Mouse (Mus musculus) liver, postnatal 0 days (tissue): ENCODE measurements at regions not wholly inside any gene's neighbourhood (a gene's known extent, or its start where the extent isn't known, plus 50 kb on each side); places are given as distances from the start of the nearest gene placed in this dataset.

Experiments
- ATAC-seq: fragments of 200-750 bp; cut with Nextera tagmentation; 2 replicates; pipeline ENCODE4 v1.8.0; 2017; ENCODE audit warnings: mild to moderate bottlenecking, moderate library complexity
- DNase-seq: peaks from one replicate; pipeline ENCODE4 v3.0.0-alpha.2; 2016
- H3K27ac ChIP-seq: fragments of 300-500 bp; sonication (generic); 2 replicates; pipeline ENCODE4 v1.5.1; 2014; ENCODE audit warnings: antibody characterized with exemption, moderate library complexity, mild to moderate bottlenecking, low read depth
- H3K27me3 ChIP-seq: fragments of 300-500 bp; sonication (generic); 2 replicates; pipeline ENCODE4 v1.6.1; 2014; ENCODE audit warnings: low read length, control low read depth, mixed read lengths; ENCODE audit not compliant: insufficient read depth
- H3K36me3 ChIP-seq: fragments of 300-500 bp; sonication (generic); replicated peaks from 2 replicates; pipeline ENCODE4 v1.6.1; 2014; ENCODE audit warnings: mild to moderate bottlenecking, control low read depth, low read length, moderate library complexity, mixed read lengths; ENCODE audit not compliant: insufficient read depth
- H3K4me1 ChIP-seq: fragments of 300-500 bp; sonication (generic); 2 replicates; pipeline ENCODE4 v1.6.1; 2014; ENCODE audit warnings: antibody characterized with exemption, mild to moderate bottlenecking, control low read depth; ENCODE audit not compliant: insufficient read depth
- H3K4me2 ChIP-seq: fragments of 300-500 bp; sonication (generic); 2 replicates; pipeline ENCODE4 v1.6.1; 2014; ENCODE audit warnings: low read depth, mild to moderate bottlenecking, low read length, moderate library complexity, mixed read lengths
- H3K4me3 ChIP-seq: fragments of 300-500 bp; sonication (generic); 2 replicates; pipeline ENCODE4 v1.5.1; 2014; ENCODE audit warnings: low read depth, low read length
- H3K9ac ChIP-seq: fragments of 300-500 bp; sonication (generic); replicated peaks from 2 replicates; pipeline ENCODE4 v1.6.1; 2014; ENCODE audit warnings: mild to moderate bottlenecking, moderate library complexity
- H3K9me3 ChIP-seq: fragments of 300-500 bp; sonication (generic); 2 replicates; pipeline ENCODE4 v1.6.1; 2016; ENCODE audit warnings: mild to moderate bottlenecking, control low read depth, low read length, mixed read lengths
- CTCF ChIP-seq: sonication (generic); IDR thresholded peaks from 2 replicates; pipeline ENCODE4 v1.5.1; 2016; ENCODE audit warnings: antibody characterized with exemption, low read depth
- EP300 ChIP-seq: IDR thresholded peaks from 2 replicates; pipeline ENCODE4 v1.6.1; 2016; ENCODE audit warnings: antibody characterized with exemption, low read depth, mild to moderate bottlenecking
- WGBS: fragments of 180-500 bp; shearing (Covaris S2); extraction: QIAGEN DNeasy Blood & Tissue Kit; methylation state at CpG from one replicate; pipeline ENCODE4 v1.1.7; 2014; ENCODE audit not compliant: insufficient replicate concordance; 5-methylcytosine and 5-hydroxymethylcytosine counted together

- peaks cover 46% of the 10 kb centered on the region for H3K27me3 ChIP-seq
- 62% methylated on average over 3 of the region's 3 CpGs for WGBS
Measured at GRCm38 (mm10) chr15:85672376-85672775, 62.4 kb upstream of the Ppara start.

GRCm38 (mm10) chr15:85672931-85673330 is 61.9 kb upstream of the Ppara start:
- Histone ChIP-seq H3K27me3 (peaks cover 43% of the 10 kb centered on the region), H3K4me2 (peak overlapping the region; percentile 27; the same call in 1 of the 2 replicates), H3K4me1 (no peaks in the 10 kb centered on the region), H3K9ac (no peak overlapping the region), H3K27ac (no peak overlapping the region), H3K4me3 (peak overlapping the region; percentile 56; the same call in 1 of the 2 replicates), H3K9me3 (no peaks in the 10 kb centered on the region), H3K36me3 (no peaks in the 10 kb centered on the region)
- no peak for DNase-seq
- TF ChIP-seq EP300 (no peak), CTCF (no peak)
- 58% methylated on average over 3 of the region's 3 CpGs for WGBS
- ATAC-seq, result no peak

More at GRCm38 (mm10) chr15:85672376-85672775, 62.4 kb upstream of the Ppara start:
- H3K4me3 ChIP-seq, result peak overlapping the region; percentile 56
- H3K9ac ChIP-seq, result no peak overlapping the region
- no peak for TF ChIP-seq CTCF
- TF ChIP-seq EP300, result no peak
- ATAC-seq, result no peak
- H3K4me2 ChIP-seq, result peak overlapping the region; percentile 27; the same call in 1 of the 2 replicates
- DNase-seq, result no peak
- no peak overlapping the region for H3K27ac ChIP-seq
- H3K36me3 ChIP-seq, result no peaks in the 10 kb centered on the region
- H3K9me3 ChIP-seq, result no peaks in the 10 kb centered on the region
- H3K4me1 ChIP-seq, result no peaks in the 10 kb centered on the region

GRCm38 (mm10) chr15:85673506-85673905 is 61.3 kb upstream of the Ppara start:
- no peak for TF ChIP-seq CTCF
- no peak for TF ChIP-seq EP300
- ATAC-seq (no peak), DNase-seq (no peak)
- Histone ChIP-seq H3K36me3 (no peaks in the 10 kb centered on the region), H3K27ac (no peak overlapping the region), H3K27me3 (peaks cover 43% of the 10 kb centered on the region), H3K4me2 (0 out of 2 replicates have a peak overlapping the region, but pooled peaks have one; percentile 22), H3K9me3 (no peaks in the 10 kb centered on the region), H3K4me3 (no peak overlapping the region), H3K9ac (no peak overlapping the region), H3K4me1 (no peaks in the 10 kb centered on the region)
- WGBS, result 79% methylated on average over 9 of the region's 9 CpGs

GRCm38 (mm10) chr15:85674191-85674984 is 60.4 kb upstream of the Ppara start:
- Histone ChIP-seq H3K4me2 (no peak overlapping the region), H3K27me3 (peaks cover 39% of the 10 kb centered on the region), H3K9ac (no peak overlapping the region), H3K4me3 (no peak overlapping the region), H3K27ac (no peak overlapping the region), H3K36me3 (no peaks in the 10 kb centered on the region), H3K4me1 (no peaks in the 10 kb centered on the region), H3K9me3 (no peaks in the 10 kb centered on the region)
- DNase-seq (no peak), ATAC-seq (no peak)
- TF ChIP-seq CTCF, result no peak
- TF ChIP-seq EP300, result no peak
- 74% methylated on average over 9 of the region's 9 CpGs for WGBS

- no peak for ATAC-seq
- Histone ChIP-seq H3K27me3 (peaks cover 31% of the 10 kb centered on the region), H3K36me3 (no peaks in the 10 kb centered on the region), H3K27ac (no peak overlapping the region), H3K4me3 (no peak overlapping the region), H3K4me1 (no peaks in the 10 kb centered on the region), H3K9ac (no peak overlapping the region), H3K9me3 (no peaks in the 10 kb centered on the region), H3K4me2 (no peak overlapping the region)
- DNase-seq, result no peak
- WGBS, result 81% methylated on average over 7 of the region's 7 CpGs
- TF ChIP-seq CTCF (no peak), EP300 (no peak)
Measured at GRCm38 (mm10) chr15:85675126-85675525, 59.7 kb upstream of the Ppara start.

GRCm38 (mm10) chr15:85675736-85676135 is 59.0 kb upstream of the Ppara start:
- 53% methylated on average over 5 of the region's 5 CpGs for WGBS
- no peaks in the 10 kb centered on the region for H3K4me1 ChIP-seq
- H3K4me2 ChIP-seq, result no peak overlapping the region
- H3K4me3 ChIP-seq, result no peak overlapping the region
- H3K36me3 ChIP-seq, result no peaks in the 10 kb centered on the region
- no peak overlapping the region for H3K27ac ChIP-seq
- TF ChIP-seq CTCF, result no peak
- no peak for TF ChIP-seq EP300
- H3K9ac ChIP-seq, result no peak overlapping the region
- no peaks in the 10 kb centered on the region for H3K9me3 ChIP-seq
- DNase-seq (no peak), ATAC-seq (no peak)
- H3K27me3 ChIP-seq, result peaks cover 27% of the 10 kb centered on the region
